Mouse (Mus musculus) spleen, adult 18-20 months (tissue): ENCODE measurements around the gene Adamtsl4.
"Not testable (repeated sequence)": the region's sequence is repeated elsewhere in the genome, so short reads cannot be mapped to it uniquely, and the experiment has no call there.

Source experiments
- DNase-seq, 2 experiments: peaks; one replicate each; pipeline ENCODE4 v3.0.0; 2022; ENCODE audit warnings: mixed read lengths in 2 of 2

Adamtsl4 gene

DNA sequence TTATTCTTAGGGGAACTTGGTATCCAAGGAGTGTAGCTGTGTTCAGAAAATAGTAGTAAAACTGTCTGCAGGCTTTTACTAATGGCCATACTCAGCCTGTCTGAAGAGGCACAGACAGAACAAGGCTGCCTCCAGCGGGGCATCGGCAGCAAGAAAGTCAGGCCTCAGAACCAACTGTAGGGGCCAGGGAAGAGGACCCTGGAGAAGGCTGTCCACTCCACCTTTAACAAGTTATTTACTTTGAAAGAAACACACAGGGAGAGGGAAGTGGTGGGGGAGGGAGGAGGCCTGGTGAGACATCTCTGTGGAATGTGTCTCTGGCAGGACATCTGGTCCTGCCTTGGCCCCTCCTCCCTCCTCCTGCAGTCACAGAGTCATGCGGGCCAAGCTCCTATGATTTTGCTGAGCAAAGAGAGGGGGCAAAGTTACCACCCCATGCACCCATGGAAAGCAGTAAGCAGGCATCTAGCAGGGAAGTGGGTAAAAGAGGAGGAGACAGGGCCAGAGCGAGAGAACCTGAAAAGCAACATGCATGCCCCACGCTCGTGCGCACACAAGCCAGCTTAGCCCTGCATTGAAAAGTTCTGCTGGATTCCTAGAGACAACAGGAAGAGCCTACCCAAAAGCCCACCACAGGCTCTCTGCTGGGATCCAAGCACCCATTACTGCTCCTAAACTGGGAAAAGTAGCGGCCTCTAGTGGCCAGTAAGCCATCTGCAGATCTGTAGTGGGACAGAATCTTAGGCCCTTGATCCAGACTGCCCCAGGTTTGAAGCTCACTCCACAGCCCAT, 12.2 kb downstream of the Adamtsl4 start:
- peak; percentile 46 to 68 for DNase-seq

DNA sequence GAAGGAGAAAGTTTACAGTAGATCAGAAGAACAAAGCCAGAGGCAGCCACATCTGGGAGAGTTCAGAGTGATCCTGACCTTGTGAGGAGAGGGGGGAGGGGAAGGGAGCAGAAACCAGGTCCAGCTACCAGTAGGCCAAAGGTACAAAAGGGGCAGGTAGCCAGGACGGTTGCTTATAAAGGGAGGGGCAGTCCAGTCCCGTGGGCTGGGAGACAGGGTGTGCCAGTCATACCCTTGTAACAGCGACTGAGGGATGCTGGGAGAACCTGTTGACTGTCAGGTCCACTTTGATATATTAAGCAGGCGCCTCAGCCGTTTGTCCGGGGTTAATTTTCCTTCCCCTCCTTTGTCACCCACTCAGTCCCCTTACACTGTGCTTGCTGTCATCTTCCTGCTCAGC, 12.9 kb downstream of the Adamtsl4 start:
- DNase-seq = no peak

DNA sequence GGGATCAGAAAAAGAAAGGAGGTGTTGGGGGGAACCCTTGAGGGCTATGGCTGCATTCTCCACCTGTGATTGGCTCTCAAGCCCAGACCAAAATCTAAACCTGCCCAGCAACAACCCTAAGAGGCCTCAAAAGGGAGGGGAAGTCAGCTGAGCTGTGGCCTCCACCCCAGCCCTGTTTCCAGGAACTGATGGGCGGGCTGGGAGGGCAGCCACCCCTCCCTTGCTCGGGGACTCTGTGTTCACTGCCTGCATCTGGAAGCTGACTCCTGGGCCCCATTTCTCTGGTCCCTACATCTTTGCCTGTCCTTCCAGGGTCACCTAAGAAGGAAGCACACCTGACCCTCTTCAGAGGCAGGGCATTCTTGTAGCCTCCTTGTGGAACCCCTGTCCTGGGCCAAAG, 13.5 kb downstream of the Adamtsl4 start:
- peak; percentile 63 to 82 for DNase-seq

DNA sequence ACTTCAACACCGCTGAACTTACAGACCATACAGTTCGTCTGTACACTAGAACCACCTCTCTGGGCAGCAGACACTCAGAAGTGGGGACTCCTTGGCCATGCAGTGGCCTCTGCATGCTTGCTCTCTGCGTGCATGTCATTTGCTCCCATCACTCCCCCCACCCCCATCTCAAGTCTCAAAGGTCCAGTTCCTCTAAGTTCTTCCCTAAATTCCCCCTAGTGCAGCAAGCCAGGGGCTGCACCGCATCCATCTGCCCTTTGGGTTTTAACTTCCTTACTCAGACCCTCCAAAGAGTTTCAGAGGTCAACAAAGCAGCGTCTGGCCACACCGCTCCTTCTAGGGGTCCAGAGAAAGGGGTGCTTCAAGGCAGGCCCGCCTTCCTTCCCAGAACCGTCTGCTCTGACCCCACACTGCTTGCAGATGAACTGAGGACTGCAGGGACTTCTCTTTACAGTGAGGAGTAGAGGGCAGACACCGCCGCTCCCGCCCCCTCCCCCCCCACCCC, 14.0 kb downstream of the Adamtsl4 start:
- DNase-seq = peak in 1 of 2 experiments; percentile 52

DNA sequence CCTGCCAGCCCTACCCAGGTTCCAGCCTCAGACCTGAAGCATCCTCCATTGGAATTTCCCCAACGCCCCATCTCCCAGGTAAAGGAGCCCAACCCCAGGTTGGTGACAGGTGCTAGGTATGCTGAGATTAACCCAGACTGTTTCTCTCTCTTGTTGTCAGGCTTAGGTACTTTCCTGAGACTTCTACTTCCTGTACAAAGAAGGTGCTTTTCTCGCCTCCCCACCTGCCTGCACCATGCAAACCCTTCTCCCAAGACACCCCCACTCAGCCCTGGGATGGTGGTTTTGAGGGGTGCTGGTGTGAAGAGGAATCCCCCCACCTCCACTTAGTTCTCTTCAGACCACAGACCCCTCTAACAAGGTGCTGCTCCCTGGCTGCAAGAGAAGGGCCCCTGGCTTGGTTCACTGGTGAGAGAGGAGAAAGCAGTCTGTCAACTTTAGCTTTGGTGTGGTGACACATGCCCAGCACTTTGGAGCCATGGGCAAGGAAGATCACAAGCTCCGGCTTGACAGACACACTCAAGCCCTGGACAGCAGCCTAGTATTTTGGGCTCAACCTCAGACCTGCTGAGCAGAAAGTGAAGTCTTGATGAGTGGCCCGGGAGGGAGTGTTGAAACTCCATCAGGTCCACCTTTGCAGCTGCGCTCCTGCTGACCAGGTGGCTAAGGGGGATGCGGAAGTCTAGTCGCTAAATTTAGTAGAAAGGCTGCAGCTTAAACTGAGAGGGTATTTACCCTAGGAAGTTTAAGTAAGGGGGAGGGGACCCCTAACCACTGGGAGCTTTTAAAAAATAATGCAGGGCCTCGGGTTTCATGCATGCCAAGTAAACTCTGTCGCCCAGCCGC, 14.6 kb downstream of the Adamtsl4 start:
- DNase-seq = peak; percentile 55 to 64

DNA sequence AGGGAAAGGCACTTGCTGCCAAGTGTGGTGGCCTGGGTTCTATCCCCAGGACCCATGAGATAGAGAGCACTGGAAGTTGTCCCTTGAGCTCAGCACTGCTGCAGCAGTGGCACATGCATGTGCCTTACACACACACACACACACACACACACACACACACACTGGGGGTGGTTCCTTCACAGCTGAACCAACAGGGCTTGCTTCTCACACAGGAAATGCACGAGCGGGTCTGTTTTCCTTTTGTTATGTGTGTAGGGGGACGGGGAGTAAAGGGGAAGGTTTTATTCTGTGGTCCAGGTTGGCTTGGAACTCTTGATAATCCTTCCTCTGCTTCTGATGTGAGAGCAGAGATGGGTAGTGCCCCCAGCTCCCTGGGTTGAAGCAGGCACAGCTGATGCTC, 15.3 kb downstream of the Adamtsl4 start:
- DNase-seq = peak; percentile 60 to 66

DNA sequence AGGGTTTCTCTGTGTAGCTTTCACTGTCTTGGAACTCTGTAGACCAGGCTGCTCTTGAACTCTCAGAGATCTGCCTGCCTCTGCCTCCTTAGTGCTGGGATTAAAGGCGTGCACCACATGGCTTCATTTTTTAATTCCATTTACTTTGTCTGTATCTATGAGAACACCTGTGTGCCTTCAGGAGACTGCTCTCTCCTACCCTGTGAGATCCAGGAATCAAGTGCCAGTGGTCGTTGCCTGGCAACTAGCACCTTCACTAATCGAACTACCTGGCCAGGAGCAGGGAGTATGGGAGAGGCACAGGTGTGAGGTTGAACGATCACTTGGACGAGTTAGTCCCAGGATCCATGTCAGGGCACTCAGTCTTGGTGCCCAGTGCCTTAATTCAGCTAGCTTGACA, 16.5 kb downstream of the Adamtsl4 start:
- DNase-seq = no peak

DNA sequence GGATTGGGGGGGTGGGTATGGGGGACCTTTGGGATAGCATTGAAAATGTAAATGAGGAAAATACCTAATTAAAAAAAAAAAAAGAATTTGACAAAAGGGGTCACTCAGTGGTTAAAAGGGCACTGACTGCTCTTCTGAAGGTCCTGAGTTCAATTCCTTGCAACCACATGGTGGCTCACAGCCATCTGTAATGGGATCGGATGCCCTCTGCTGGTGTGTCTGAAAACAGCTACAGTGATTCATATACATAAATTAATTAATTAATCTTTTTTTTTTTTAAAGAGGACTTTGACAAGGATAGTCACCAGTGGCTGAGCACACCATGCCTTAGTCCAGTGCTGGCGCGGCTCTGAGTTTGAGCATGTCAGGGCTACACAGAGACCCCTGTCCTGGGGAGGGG, 17.3 kb downstream of the Adamtsl4 start:
- DNase-seq = not testable (repeated sequence)

DNA sequence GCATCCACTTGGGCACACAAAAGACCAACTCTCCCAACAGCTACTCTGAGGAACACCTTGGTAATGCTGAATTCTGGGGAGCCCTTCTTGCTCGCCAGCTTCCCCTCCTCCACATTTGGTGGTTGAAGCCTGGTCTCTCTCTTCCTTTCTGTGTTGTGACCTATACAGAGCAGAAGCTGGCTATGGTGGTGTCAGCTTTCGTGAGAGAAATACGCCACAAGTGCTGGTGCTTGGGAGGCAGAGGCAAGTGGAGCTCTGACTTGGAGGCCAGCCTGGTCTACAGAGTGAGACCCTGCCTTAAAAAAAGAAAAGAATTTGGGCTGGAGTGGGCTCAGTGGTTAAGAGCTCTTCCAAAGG, 18.4 kb downstream of the Adamtsl4 start:
- no peak for DNase-seq

DNA sequence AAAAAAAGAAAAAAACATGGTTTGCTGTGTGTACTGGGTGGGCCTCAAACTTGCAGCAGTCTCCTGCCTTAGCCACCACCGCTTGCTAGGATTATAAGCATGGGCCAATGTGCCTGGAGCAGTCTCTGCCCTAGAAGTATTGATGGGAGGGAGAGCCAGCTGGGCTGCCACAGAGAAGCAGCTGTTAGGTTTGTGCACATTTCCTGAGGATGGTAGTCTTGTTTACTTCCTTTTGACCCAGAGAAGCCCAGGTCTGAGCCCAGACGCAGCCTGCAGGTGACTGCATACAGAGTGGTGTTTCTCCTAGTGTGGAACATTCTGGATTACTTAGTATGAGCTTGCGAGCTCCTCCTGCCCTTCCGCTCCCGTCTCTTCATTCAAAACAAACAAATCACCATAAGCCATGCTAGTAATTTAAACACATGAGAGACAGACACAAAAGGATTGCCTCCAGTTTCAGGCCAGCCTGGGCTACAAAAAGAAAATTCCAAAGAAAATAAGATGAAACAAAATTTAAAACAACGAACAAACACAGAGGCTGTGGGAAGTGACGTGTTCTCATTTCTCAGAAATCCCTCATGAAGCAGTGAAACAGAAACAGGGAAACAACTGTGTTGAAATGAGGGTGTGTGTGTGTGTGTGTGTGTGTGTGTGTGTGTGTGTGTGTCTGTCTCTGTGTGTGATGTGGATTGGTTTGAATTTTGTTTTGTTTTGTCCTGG, 19.0 kb downstream of the Adamtsl4 start:
- peak in 1 of 2 experiments; percentile 51 for DNase-seq

DNA sequence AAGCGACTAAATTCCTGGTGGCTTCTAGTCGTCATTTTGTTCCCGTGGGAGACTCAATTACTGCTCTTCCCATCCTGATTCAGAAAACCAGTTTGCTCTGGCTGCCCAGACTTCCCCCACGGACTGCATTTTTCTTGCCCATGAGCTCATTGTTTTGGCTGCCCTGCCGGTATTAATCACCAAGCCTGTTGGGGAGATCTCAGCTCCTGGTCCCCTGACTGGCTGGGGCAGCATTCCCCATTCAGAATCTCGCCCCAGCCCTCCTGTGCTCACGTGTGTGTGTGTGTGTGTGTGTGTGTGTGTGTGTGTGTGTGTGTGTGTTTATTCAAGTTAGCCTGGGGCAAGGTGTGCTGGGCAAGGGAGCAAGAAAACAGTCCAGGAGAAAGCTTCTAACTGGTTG, 19.7 kb downstream of the Adamtsl4 start:
- DNase-seq = no peak

DNA sequence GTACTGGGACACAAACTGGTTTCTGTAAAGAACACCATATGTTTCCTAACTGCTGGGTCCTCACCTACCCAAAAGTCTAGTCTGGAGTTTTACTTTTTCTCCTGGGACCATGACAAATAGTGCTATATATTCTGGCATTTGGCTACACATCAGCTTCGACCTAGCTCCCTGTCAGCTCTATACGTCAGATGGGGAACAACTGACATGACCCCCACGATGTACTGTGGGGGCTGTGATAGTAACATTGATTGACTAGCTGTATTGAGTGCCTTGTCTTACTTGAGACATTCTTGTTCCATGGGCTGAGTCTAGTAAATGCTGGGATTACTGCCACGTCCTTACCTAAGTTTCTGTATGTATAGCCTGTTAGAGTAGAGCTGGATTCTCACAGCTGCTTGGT, 20.2 kb downstream of the Adamtsl4 start:
- DNase-seq = no peak

DNA sequence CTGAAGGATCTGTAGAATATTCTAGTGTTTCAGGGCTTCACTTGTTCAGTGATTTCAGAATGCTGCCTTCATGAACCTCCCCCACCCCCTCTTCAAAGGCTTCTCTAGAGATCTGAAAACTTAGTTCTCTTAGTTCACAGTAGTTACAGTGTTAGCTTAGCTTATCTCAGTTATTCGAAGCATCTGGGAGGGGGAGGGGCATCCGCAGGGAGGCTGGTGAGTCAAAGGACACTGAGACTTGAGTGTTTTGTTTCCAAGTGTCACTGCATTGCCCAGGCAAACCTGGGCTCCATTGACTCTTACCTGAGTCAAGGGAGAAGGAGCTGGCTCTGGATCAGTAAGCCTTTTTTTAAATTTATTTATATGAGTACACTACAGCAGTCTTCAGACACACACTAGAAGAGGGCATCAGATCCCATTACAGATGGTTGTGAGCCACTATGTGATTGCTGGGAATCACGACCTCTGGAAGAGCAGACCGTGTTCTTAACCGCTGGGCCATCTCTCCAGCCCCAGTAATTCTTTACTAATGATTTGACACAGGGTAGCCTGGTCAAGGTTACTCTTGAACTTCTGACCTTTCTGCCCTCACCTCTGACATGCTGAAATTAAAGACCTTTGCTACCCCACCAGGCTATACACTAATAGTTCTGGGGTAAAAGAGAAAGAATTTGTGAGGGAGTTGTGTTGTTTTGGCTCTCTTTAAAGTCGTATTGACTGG, 21.4 kb downstream of the Adamtsl4 start:
- DNase-seq = no peak

DNA sequence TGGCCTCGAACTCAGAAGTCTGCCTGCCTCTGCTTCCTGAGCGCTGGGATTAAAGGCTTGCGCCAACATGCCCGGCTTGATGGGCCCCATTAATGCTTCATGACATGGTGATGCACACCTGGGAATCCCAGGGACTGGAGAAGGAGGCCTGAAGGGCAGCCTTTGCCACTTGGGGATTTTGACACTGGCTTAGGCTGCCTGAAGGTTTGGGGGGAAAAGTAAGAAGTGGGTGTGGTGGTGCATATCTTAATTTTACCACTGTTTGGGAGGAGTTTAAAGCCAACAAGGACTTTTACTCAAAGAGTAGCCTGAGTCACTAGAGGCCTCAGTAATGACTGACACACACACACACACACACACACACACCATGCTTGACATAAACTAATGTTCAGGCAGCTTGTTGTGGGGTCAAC, 22.8 kb downstream of the Adamtsl4 start:
- DNase-seq = no peak

DNA sequence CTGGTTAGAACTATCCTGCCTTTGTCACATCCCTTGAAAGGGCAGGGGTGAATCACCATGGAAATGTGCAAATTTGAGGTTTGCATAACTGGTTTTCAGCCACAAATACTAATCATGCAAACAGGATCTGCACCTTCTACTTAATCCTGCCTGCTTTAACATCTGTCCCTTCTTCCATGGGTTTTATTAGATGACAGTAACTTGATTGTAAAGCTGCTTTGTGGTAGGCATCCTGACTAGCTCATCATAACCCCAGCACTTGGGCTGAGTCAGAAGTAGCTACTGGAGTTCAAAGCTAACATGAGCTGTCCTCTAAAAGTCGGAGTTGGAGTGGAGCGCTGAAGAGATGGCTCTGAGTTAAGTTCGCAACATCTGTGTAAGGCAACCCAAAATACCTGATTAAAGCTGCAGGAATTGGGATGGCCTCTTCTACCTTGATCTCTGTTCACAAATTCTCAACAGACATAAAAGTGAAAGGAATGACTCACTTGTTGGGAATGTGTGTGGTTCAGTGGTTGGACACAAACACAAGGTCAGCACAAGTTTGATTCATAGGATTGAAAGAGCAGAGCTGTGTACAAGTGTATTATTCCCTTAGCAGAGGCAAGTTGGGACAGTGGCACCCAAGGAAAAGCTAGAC, 23.6 kb downstream of the Adamtsl4 start:
- DNase-seq = no peak

DNA sequence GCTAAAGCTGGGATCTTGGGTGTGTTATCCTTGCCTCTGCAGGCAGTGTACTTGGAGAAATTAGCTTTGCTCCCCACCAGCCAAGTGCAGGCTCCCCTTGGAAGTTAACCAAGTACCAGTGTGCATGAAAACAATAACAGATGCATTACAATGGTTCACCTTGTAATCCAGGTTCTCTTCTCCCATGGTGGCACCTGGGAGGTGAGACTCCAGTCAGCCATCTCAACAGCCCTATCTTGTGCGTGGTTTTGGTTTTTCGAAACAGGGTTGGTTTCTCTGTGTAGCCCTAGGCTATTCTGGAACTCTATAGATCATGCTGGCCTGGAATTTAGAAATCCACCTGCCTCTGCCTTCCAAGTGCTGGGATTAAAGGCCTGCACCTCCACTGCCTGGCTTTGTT, 24.2 kb downstream of the Adamtsl4 start:
- DNase-seq = no peak

DNA sequence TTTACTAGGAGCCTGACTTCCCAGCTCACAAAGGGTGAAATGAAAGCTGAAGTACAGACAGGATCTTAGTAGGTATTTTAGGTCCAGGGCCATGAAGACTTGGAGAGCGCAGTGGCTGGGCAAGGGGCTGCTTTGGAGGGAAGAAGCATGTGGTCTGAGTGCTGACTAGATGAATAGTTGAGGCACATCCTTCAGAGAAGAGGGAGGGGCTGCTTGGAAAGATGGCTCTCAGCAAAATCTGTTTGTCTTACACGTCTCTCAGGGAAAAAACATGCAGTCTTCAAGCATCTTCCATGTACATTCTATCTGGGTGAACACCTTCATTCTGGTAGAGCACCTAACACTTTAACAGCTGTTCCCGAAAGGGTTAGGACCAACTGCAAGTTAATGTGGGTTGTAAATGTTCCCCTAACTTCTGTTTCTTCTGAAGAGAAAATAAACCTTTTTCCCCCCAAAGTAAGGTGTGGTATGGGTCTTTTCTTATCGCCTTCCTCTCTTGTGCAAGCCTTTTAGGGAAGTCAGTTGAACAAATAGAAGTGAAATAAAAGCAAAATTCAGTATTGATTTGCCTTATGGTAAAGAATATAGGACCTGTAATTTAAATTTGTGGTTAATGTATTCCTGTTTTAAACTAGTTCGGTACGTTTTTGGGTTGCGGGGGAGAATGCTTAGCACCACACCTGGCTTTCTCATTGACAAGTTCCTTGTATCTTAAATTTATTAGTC, 24.8 kb downstream of the Adamtsl4 start:
- DNase-seq = no peak

DNA sequence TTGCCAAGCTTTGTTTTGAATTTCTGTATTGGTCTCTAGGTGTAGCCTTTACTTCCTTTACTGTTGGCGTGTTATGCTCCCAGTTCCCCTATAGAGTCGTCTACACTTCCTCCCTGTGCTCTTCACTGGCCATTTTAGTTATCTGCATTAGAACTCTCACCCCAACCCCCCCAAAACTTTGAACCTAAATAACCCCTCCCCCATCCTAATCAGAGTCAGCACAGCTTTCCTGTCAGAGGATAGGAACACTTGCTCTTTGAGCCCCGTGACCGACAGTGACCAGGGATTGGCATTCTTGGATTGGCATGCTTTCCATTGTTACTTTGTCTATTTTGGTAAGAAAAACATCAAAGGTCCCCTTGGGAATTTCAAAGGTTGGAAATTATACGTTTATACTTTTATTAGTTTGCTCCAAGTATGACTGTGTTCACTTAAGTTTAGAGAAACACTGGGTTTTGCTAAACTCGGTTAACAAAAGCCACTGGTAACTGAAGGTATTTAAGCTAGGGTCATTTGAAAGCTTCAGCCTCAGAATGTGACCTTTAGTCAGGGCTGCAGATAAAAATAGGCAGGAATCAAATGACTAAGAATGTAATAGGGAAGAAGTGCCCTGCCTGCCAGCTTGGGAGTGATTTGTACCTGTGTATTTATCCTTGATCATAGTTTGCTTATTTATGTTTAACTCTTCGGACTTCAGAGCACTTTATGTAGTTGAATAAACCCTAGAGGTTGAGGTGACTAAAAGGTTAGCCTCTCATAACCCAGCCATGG, 25.6 kb downstream of the Adamtsl4 start:
- DNase-seq = no peak

DNA sequence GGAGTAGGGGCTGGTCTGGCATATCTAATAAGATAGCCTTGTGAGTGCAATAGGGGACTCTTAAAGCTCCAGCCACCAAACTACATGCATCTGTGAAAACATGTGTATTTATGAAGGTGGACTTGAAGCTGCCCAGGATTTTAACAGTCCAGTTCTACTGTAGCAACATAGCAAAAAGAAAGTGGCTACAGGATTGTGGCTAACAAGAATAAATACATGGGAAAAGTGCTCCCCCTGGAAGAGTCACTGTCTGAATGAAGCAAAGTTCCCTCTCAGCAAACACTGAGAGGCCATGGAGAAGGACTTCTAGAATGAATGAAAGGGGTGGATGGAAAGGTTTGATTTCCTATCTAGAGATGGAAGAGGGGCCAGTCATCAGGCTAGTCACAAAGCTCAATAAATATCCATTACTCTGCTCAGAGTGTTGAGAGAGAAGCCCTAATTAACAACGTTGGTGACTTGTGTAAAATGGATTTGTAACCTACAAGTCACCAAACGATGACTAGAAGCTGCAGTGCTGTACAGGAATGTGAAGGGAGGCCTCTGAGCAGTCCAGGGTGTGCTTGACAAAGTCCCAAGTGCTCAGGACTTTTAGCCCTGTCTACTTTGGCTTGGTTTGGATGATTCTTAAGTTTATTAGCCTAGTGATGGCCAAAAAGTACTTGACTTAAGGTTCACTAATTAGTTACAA, 26.8 kb downstream of the Adamtsl4 start:
- no peak for DNase-seq

DNA sequence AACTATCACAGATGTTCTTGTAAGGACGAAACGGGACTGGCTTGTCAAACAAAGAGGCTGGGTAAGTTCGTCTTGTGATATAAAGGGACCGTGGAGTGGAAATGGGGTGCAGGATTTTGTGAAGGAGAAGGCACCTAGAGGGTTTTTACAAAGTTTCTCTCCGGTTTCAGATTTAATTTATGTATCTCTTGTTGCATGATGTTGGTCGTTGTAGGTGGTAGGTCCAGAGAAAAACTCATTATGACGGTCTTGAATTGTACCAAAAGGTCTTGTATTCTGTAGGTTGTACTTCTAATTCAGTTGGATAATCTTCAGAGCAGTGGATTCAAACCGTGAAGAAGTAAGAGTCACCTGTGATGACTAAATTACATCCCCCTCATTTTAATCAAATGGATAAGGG, 27.8 kb downstream of the Adamtsl4 start:
- no peak for DNase-seq
